Mouse (Mus musculus): Measurements from ENCODE around the gene Psmc5. TPM values are rescaled to one million over a fixed set of nuclear protein-coding genes. Genes with fewer than 3 reads are reported as not detected.

Gene Psmc5
- total RNA-seq, 2 experiments from 2014 or later: 187 to 209 TPM

- no peak for DNase-seq (ENCODE audit: extremely low spot score in 1 of 2, low spot score in 2 of 2)
- TF ChIP-seq CTCF (IDR thresholded peaks at IDR 0.05): no peak
- intact Hi-C loops (cut with DNase I): no loop called here
- no peak overlapping the region for H3K4me3 ChIP-seq
- H3K27ac ChIP-seq: no peak overlapping the region
These were observed 30.3 kb downstream of the Psmc5 start for GRCm38 (mm10) chr11:106286206-106286605.

GRCm38 (mm10) chr11:106286987-106287386 is 31.0 kb downstream of the Psmc5 start:
- no peak for DNase-seq (ENCODE audit: extremely low spot score in 1 of 2, low spot score in 2 of 2)
- TF ChIP-seq CTCF (IDR thresholded peaks at IDR 0.05): no peak
- intact Hi-C loops (cut with DNase I): no loop called here
- H3K27ac ChIP-seq: no peak overlapping the region
- no peak overlapping the region for H3K4me3 ChIP-seq

- DNase-seq (ENCODE audit: extremely low spot score in 1 of 2, low spot score in 2 of 2): no peak
- TF ChIP-seq CTCF (IDR thresholded peaks at IDR 0.05): peak; percentile 2; the same call in 1 of the 2 replicates
These were observed 33.4 kb downstream of the Psmc5 start for GRCm38 (mm10) chr11:106289369-106289768.

GRCm38 (mm10) chr11:106290376-106290775 is 34.4 kb downstream of the Psmc5 start:
- H3K4me3 ChIP-seq: no peak overlapping the region
- DNase-seq (ENCODE audit: extremely low spot score in 1 of 2, low spot score in 2 of 2): no peak
- intact Hi-C loops (cut with DNase I): no loop called here
- no peak overlapping the region for H3K27ac ChIP-seq
- no peak for TF ChIP-seq CTCF (IDR thresholded peaks at IDR 0.05)

More at GRCm38 (mm10) chr11:106289369-106289768, 33.4 kb downstream of the Psmc5 start:
- Histone ChIP-seq H3K27ac (no peak overlapping the region), H3K4me3 (no peak overlapping the region)
- intact Hi-C loops (cut with DNase I): no loop called here

GRCm38 (mm10) chr11:106291861-106292260 is 35.9 kb downstream of the Psmc5 start:
- Histone ChIP-seq H3K27ac (no peak overlapping the region), H3K4me3 (no peak overlapping the region)
- DNase-seq (ENCODE audit: extremely low spot score in 1 of 2, low spot score in 2 of 2): no peak
- intact Hi-C loops (cut with DNase I): no loop called here
- TF ChIP-seq CTCF (IDR thresholded peaks at IDR 0.05): no peak; the same call in 1 of the 2 replicates

- Histone ChIP-seq H3K27ac (no peak within 1 kb of the TSS), H3K4me3 (no peak within 1 kb of the TSS)
- DNase-seq (ENCODE audit: extremely low spot score in 1 of 2, low spot score in 2 of 2): no peak
- intact Hi-C loops (cut with DNase I): loop anchor here (2.0 to 5.0 kb wide), 2 partner anchors 66 to 89 kb away; partner anchors contain the start of gene Prr29
- TF ChIP-seq CTCF (IDR thresholded peaks at IDR 0.05): no peak
These were observed 45.8 kb downstream of the Psmc5 start, which contains the start of gene Gh for GRCm38 (mm10) chr11:106301765-106302164. Gh (minus strand) TSS chr11:106301865.

- intact Hi-C loops (cut with DNase I): loop anchor here (2.0 to 5.0 kb wide), 2 partner anchors 65 to 88 kb away; partner anchors contain the start of gene Prr29
- peak; percentile 22 to 59 for DNase-seq (ENCODE audit: extremely low spot score in 1 of 2, low spot score in 2 of 2)
- H3K27ac ChIP-seq: no peak overlapping the region
- H3K4me3 ChIP-seq: no peak overlapping the region
- TF ChIP-seq CTCF (IDR thresholded peaks at IDR 0.05): peak; percentile 66
These were observed 46.7 kb downstream of the Psmc5 start for GRCm38 (mm10) chr11:106302634-106303033.

GRCm38 (mm10) chr11:106305348-106306064 is 49.6 kb downstream of the Psmc5 start:
- no peak for DNase-seq (ENCODE audit: extremely low spot score in 1 of 2, low spot score in 2 of 2)
- TF ChIP-seq CTCF (IDR thresholded peaks at IDR 0.05): no peak
- intact Hi-C loops (cut with DNase I): no loop called here
- Histone ChIP-seq H3K27ac (no peak overlapping the region), H3K4me3 (no peak overlapping the region)

GRCm38 (mm10) chr11:106306065-106306385 is 50.1 kb downstream of the Psmc5 start:
- H3K4me3 ChIP-seq: no peak overlapping the region
- no peak for DNase-seq (ENCODE audit: extremely low spot score in 1 of 2, low spot score in 2 of 2)
- intact Hi-C loops (cut with DNase I): no loop called here
- H3K27ac ChIP-seq: no peak overlapping the region
- no peak for TF ChIP-seq CTCF (IDR thresholded peaks at IDR 0.05)

- no peak overlapping the region for H3K4me3 ChIP-seq
- no peak for DNase-seq (ENCODE audit: extremely low spot score in 1 of 2, low spot score in 2 of 2)
- intact Hi-C loops (cut with DNase I): no loop called here
- no peak overlapping the region for H3K27ac ChIP-seq
- TF ChIP-seq CTCF (IDR thresholded peaks at IDR 0.05): no peak
These were observed 50.8 kb downstream of the Psmc5 start for GRCm38 (mm10) chr11:106306758-106307157.

- TF ChIP-seq CTCF (IDR thresholded peaks at IDR 0.05): no peak
- intact Hi-C loops (cut with DNase I): no loop called here
- DNase-seq (ENCODE audit: extremely low spot score in 1 of 2, low spot score in 2 of 2): no peak
- no peak overlapping the region for H3K27ac ChIP-seq
- H3K4me3 ChIP-seq: no peak overlapping the region
These were observed 51.5 kb downstream of the Psmc5 start for GRCm38 (mm10) chr11:106307432-106307831.

GRCm38 (mm10) chr11:106308162-106308561 is 52.2 kb downstream of the Psmc5 start:
- H3K4me3 ChIP-seq: no peak overlapping the region
- H3K27ac ChIP-seq: no peak overlapping the region
- DNase-seq (ENCODE audit: extremely low spot score in 1 of 2, low spot score in 2 of 2): no peak
- TF ChIP-seq CTCF (IDR thresholded peaks at IDR 0.05): no peak
- intact Hi-C loops (cut with DNase I): no loop called here

- intact Hi-C loops (cut with DNase I): no loop called here
- no peak overlapping the region for H3K27ac ChIP-seq
- DNase-seq (ENCODE audit: extremely low spot score in 1 of 2, low spot score in 2 of 2): no peak
- no peak overlapping the region for H3K4me3 ChIP-seq
- TF ChIP-seq CTCF (IDR thresholded peaks at IDR 0.05): no peak
These were observed 54.2 kb downstream of the Psmc5 start for GRCm38 (mm10) chr11:106310123-106310522.

Other genes with a start within 250 kb of the Psmc5 start
- 1 to 10 TPM; 2.3 to 2.4 TPM for gene Kcnh6, start 248.0 kb upstream of the Psmc5 start, total RNA-seq (2021)
- gene Dcaf7, start 219.3 kb upstream of the Psmc5 start, total RNA-seq (2021): 100 to 1,000 TPM; 134 to 142 TPM
- 10 to 100 TPM; 18.0 to 20.2 TPM for gene Taco1, start 190.1 kb upstream of the Psmc5 start, total RNA-seq (2021)
- 10 to 100 TPM; 29.5 to 31.7 TPM for gene Map3k3, start 171.5 kb upstream of the Psmc5 start, total RNA-seq (2021)
- not detected for gene Gm10840, start 95.3 kb upstream of the Psmc5 start, total RNA-seq (2021)
- gene Limd2, start 95.3 kb upstream of the Psmc5 start, total RNA-seq (2021): 10 to 100 TPM; 78.1 to 96.5 TPM
- gene Strada, start 54.0 kb upstream of the Psmc5 start, total RNA-seq (2021): 10 to 100 TPM; 30.9 to 31.5 TPM
- gene Ccdc47, start 39.8 kb upstream of the Psmc5 start, total RNA-seq (2021): 10 to 100 TPM; 83.2 to 84.8 TPM
- gene Ddx42, start 39.2 kb upstream of the Psmc5 start, total RNA-seq (2021): 10 to 100 TPM; 63.4 to 68.7 TPM
- gene Ftsj3, start 75 bp upstream of the Psmc5 start, total RNA-seq (2021): 10 to 100 TPM; 30.1 to 31.1 TPM
- gene Smarcd2, start 16.8 kb downstream of the Psmc5 start, total RNA-seq (2021): 10 to 100 TPM; 16.5 to 18.8 TPM
- not detected for gene Tcam1, start 20.5 kb downstream of the Psmc5 start, total RNA-seq (2021)
- gene Gh, start 45.7 kb downstream of the Psmc5 start, total RNA-seq (2021): not detected
- gene Cd79b, start 58.6 kb downstream of the Psmc5 start, total RNA-seq (2021): not detected
- gene Scn4a, start 97.1 kb downstream of the Psmc5 start, total RNA-seq (2021): not detected
- not detected for gene Prr29, start 109.3 kb downstream of the Psmc5 start, total RNA-seq (2021)
- 1 to 10 TPM; 3.2 to 3.6 TPM for gene Icam2, start 131.9 kb downstream of the Psmc5 start, total RNA-seq (2021)
- 10 to 100 TPM; 10.4 to 11.3 TPM for gene Ern1, start 231.7 kb downstream of the Psmc5 start, total RNA-seq (2021)